Mouse (Mus musculus): ENCODE data around the gene Slc26a9. TPM values are rescaled to one million over a fixed set of nuclear protein-coding genes. Genes with fewer than 3 reads are reported as not detected.

The Slc26a9 gene
- polyA plus RNA-seq (2015; fragmentation: Nextera tagmentation; extraction: Ambion mirVana), result 0.04 and 0.10 TPM in 2 replicates

DNA sequence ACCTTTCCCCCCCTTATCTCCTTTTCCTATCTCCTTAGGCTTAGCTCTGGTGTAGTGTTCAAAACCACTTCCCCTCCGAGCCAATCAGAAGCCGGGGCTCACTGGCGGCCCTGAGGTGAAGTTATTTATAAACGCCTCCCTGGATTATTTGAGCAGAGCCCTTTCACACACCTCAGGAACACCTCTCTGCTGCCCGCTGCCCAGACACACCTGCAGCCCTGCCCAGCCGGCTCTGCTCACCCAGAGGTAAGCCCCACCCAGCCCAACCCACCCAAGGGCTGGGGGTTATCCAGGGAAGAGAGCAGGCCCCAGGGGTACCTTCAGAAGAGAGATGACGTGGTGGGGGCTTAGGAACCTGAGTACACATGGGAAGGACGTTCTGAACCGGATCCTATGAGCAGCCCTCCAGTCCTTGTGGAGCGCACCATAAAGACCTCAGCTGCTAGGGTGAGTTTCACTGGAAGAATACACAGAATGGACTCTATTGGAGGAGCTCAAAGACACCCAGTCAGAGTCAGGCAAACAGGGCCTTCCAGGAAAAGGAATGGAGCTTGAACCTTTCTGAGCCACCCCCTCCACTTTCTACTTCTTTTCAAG lies at the start of gene Slc26a9:
Slc26a9 (plus strand) TSS at position 155 of the 597 bp plus-strand sequence.

DNA sequence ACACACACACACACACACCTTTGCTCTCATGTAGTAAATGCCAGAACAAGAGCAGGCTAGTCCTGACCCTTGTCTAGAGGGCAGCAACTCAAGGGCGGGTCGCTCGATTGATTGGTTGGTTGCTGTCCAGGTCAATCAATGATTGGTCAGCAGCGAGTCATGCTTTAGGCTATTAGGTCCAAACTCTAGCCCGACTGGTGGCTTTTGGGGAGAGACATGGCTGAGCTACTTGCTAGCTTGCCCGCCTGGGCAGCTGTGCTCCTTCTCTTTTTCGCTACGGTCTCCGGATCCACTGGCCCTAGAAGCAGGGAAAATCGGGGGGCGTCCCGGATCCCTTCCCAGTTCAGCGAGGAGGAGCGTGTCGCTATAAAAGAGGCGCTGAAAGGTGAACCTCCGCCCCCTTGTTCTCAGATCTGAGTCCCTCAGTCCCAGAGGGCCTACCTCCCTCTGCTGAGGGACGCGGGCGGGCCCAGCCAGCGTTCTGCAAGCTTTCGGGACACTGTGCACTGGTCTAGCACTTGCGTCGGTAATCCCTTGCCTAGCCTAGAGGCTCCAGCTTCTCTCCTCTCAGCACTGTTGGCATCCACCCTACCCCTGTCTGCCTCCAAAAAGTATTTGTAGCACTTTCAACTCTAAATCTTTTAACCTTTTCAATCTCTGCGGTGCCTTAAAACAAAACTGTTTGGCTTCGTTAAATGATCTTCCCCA lies 53.5 kb downstream of the Slc26a9 start, which contains the start of gene Pm20d1:
Pm20d1 (plus strand) TSS at position 180 of the 708 bp plus-strand sequence.

Other genes starting within 250 kb of the Slc26a9 start
- 7.0 and 7.1 TPM in 2 replicates for gene Srgap2, start 216.7 kb upstream of the Slc26a9 start, polyA plus RNA-seq (2015; fragmentation: Nextera tagmentation; extraction: Ambion mirVana)
- gene Fam72a, start 216.1 kb upstream of the Slc26a9 start, polyA plus RNA-seq (2015; fragmentation: Nextera tagmentation; extraction: Ambion mirVana), result 1.9 and 2.0 TPM in 2 replicates
- gene Avpr1b, start 144.8 kb upstream of the Slc26a9 start, polyA plus RNA-seq (2015; fragmentation: Nextera tagmentation; extraction: Ambion mirVana), result not detected in 2 replicates
- 184 and 219 TPM in 2 replicates for gene Ctse, start 105.7 kb upstream of the Slc26a9 start, polyA plus RNA-seq (2015; fragmentation: Nextera tagmentation; extraction: Ambion mirVana)
- 5.3 and 5.9 TPM in 2 replicates for gene Rab7b, start 55.3 kb upstream of the Slc26a9 start, polyA plus RNA-seq (2015; fragmentation: Nextera tagmentation; extraction: Ambion mirVana)
- 0.05 and 0.08 TPM in 2 replicates for gene Pm20d1, start 53.4 kb downstream of the Slc26a9 start, polyA plus RNA-seq (2015; fragmentation: Nextera tagmentation; extraction: Ambion mirVana)
- 2.2 and 3.3 TPM in 2 replicates for gene Slc41a1, start 83.5 kb downstream of the Slc26a9 start, polyA plus RNA-seq (2015; fragmentation: Nextera tagmentation; extraction: Ambion mirVana)
- 19.8 and 24.5 TPM in 2 replicates for gene Rab29, start 123.2 kb downstream of the Slc26a9 start, polyA plus RNA-seq (2015; fragmentation: Nextera tagmentation; extraction: Ambion mirVana)
- 58.0 and 58.9 TPM in 2 replicates for gene Nucks1, start 166.5 kb downstream of the Slc26a9 start, polyA plus RNA-seq (2015; fragmentation: Nextera tagmentation; extraction: Ambion mirVana)
- 6.1 and 12.0 TPM in 2 replicates for gene Slc45a3, start 218.9 kb downstream of the Slc26a9 start, polyA plus RNA-seq (2015; fragmentation: Nextera tagmentation; extraction: Ambion mirVana)